Mouse (Mus musculus): ENCODE results near the gene Ypel2.
"Not testable (repeated sequence)": the region's sequence is repeated elsewhere in the genome, so short reads cannot be mapped to it uniquely, and the experiment has no call there.

Gene Ypel2

DNA sequence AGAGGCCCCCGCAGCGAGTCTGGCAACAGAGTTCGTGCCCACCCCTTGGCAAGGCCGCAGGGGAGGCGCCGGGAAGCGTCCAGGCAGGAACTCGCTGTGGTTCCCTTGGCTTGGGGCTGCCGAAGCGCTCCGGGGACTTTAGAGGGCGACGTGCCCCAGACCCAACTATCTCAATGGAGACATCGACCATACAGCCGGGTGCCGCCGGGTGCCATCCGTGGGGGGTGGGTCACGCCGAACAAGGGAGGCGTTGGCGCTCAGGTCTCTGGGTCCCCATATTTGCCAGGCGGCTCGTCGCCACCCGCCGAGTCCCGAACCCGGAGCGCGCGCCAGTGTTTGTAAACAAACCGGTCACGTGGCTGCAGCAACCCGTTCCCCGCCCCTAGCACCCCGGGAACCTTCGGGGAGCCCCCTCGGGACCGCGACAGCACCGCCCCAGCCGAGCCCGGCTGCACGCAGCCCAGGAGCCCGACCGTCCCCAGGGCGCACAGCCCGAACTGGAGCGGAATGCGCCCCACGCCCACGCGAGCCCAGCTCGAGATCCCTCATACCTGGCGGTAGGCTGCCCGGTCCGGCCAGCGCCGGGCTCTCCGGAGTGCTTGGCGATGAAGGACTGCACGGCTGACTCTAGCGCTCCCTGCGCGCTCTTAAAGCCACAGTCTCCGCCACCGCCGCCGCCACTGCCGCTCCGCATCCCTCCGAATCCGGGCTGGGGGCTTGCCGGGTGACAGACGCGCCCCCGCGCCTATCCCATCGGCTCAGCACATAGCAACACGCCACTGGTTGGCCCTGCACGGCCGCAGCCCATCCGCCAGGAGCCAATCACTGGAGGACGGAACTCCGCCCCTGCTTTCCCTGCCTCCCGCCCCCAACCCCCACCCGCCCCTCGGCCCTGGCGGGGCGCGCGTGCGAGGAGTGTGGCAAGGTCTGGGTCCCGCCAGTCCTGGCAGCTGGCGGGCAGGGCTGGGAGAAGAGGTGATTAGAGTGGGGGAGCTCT, at the start of gene Ypel2:
TSS of gene Ypel2 (minus strand) at position 667 of the 997 bp plus-strand sequence.
- DNase-seq (ENCODE audit: low spot score in 2 of 2): peak; percentile 87 to 91

DNA sequence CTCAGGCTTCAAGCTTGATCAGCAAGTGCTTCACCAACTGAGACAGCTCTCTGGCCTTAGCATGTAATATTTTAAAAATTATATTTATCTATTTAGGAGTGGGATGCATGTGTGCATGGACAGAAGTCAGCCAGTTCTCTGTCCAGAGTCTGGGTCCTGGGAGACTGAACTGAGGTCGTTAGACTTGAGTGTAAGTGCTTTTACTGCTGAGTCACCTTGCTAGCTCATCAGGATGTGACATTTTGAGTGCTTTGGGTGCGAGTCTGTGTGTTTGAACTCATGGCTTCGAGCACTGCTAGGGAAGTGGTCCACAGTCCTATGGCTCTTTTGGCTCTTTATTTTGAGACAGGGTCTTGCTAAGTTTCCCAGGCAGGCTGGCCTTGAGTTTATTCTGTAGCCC, 49.5 kb upstream of the Ypel2 start:
- no peak for DNase-seq (ENCODE audit: low spot score in 2 of 2)

DNA sequence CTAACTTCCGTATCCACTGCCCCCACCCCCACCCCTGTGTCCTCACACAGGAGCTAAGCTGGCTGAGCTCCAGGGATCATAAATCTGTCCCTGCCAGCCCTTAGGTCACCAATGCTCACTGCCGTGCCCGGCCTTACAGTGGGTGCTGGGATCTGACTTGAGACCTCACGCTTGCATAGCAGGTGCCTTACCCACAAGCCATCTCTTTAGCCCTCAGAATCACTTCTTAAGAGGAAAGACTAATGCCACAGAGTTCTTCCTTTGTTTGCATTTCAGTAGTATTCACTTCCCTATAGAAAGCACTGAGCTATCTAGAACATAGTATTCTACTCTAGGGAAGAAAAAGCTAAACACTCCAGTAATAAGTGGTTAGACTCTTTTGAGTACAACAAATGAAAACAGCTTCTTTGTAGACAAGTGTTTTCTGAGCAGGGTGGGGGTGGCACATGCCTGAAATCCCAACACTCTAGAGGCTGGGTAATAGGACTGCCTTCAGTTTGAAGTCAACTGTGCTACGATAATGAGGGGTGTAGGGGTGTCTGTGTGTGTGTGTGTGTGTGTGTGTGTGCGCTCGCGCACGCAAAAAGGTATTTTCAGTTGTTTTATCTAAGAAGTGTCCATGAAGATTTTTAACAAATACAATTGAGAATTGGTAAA, 45.9 kb upstream of the Ypel2 start:
- peak; percentile 18 to 38 for DNase-seq (ENCODE audit: low spot score in 2 of 2)

DNA sequence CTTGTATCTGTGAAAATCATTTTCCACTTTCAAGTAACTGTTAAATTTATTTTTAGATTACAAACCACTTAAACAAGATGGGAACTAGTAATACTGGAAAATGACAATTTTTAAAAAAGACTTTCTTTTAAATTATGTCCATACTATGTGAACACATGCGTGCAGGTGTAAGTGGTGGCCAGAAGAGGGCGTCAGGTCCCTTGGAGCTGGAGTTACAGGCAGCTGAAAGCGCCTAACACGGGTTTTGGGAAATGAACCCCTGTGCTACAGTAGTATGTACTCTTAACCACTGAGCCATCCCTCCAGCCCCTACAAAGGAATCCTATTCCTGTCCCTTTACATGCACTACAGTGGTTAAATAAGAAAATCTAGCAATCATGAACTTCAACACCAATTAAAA, 42.7 kb upstream of the Ypel2 start:
- DNase-seq (ENCODE audit: low spot score in 2 of 2): no peak

DNA sequence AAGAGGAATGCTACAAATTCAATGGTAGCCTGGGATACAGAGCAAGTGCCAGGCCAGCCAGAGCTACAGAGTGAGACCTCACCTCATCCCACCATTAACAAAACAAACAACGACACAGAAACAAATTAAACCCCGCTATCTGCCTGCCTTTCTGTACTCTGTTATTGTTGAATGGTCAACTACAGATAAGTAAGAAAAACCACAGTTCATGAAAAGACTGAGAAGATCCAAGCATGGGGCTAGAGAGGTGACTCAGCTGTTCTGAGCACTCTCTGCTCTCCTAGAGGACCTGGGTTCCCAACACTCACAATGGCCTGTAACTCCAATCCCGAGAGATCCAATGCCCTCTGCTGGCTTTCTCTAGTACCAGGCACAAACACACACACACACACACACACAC, 34.7 kb upstream of the Ypel2 start:
- no peak for DNase-seq (ENCODE audit: low spot score in 2 of 2)

DNA sequence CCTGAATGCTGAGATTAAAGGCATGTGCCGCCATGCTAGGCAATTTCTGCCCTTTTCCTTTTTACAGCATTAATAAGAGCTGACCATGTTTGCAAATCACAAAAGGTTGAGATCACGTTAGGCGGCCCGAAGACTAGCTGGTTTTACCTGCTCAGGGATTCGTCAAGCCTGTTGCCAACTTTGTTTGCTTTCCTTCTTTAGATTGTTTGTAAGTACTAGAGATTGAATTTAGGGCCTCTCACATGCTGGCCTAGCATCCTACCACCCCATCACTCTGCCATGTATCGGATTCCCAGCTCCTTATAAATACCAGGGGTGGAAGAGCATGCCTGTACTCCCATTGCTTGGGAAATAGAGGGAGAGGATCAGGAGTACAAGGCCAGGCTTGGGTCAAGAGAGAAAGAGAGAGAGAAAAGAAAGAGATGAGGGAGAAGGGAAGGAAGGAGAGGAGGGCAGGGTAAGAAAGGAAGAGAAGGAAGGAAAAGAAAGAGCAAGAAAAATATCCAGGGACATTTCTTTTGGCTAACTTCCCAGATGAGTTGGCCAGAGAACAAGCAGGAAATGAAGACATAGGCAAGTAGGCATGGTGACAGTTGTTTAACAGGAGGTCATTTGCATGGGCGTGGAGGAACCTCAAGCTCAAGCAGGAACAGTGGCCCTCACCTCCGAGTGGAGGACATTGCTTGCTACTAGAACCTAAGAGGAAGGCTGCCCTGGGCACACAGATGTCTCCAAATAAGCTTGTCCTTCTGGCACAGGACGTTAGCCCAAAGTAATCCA, 32.8 kb upstream of the Ypel2 start:
- peak in 1 of 2 experiments; percentile 2 for DNase-seq (ENCODE audit: low spot score in 2 of 2)

DNA sequence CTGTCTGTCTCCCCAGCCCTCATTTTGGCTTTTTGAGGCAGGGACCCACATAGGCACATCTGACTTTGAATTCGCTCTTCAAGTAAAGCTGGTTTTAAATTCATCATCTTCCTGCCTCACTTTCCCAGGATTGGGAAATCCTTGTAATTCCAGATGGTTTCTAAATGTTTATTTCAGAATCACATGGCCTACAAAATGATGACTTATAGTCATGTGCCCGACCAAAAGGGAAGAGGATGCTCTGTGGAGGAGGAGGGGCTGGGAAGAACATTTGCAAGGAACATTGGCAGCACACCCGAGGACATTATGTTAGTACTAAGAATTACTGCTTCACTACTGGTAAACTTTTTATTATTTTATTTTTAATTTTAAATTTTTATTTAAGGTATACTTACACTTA, 31.8 kb upstream of the Ypel2 start:
- DNase-seq (ENCODE audit: low spot score in 2 of 2): no peak

DNA sequence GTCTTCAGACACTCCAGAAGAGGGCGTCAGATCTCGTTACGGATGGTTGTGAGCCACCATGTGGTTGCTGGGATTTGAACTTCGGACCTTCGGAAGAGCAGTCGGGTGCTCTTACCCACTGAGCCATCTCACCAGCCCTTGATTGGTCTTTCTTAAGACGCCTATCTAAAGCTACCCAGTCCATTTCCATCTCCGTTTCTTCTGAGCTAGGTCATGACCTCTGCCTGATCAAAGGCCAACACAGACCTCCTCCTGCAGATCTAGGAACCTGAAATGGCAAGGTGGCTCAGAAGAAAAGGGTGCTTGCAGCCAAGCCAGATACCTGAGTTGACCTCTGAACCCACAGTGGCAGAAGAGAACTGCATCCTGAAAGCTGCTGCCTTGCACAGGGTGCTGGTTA, 29.7 kb upstream of the Ypel2 start:
- DNase-seq (ENCODE audit: low spot score in 2 of 2): not testable (repeated sequence)

DNA sequence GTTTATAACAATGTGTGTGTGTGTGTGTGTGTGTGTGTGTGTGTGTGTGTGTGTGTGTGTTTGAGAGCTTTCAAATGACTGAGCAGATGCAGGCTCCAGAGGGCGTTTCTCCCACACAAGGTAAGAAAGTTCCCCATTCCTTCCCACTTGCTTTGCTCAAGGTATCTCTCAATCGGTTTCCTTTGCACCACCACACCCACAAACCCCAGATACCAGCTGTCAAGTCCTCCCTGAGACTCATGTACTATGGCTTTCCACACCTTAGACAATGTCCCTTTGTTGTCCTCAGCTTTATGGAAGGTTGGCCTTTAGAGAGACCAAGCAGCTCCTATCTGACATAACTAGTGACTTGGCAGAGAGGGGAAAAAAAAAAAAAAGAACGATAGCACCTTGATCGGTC, 29.3 kb upstream of the Ypel2 start:
- DNase-seq (ENCODE audit: low spot score in 2 of 2): no peak

DNA sequence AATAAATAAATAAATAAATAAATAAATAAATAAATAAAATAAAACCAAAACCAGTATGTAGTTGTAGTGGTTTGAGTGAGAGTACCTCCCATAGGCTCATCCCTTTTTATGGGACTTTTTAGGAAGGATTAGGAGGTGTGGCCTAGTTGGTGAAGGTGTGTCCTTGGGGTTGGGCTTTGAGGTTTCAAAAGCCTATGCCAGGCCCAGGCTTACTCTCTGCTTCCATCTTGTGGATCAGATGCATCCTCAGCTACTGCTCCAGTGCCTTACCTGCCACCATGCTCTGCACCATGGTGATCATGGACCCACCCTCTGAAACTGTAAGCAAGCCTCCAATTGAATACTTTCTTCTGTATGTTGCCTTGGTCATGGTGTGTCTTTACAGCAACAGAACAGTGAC, 28.0 kb upstream of the Ypel2 start:
- DNase-seq (ENCODE audit: low spot score in 2 of 2): no peak

DNA sequence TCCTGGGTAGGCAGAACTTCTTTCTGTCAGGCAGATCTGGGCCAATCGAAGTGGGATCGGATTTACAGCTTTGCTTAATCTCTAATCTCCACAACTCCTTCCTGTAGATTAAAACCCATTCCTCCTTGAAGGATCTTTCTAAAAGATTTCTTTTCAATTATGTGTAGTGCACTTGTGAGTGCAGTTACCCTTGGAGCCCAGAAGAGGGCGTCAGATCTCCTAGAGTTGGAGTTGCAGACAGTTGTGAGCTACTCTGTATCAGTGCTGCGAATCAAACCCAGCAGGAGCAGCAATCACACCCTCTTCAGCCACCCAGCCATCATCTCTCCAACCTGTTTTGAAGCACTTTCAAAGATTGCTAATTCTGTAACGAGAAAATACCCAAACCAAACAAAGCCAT, 26.9 kb upstream of the Ypel2 start:
- DNase-seq (ENCODE audit: low spot score in 2 of 2): no peak

DNA sequence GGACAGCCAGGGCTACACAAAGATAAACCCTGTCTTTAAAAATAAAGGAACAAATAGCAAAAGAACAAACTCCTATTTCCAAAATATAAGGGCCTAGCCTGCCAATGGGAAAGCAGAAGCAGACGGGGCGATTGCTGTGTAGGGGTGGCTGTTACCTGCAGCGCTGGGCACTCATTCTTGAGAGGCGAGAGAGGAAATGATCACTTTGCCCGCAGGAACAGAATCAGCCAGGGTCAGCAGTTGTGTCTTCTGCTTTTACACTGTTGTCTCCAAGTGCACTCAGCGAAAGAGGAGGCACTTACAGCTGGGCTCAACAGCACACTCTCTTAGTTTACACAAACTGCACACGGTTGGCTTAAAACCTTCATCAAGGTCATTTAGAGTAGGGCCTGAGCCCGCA, 25.9 kb upstream of the Ypel2 start:
- DNase-seq (ENCODE audit: low spot score in 2 of 2): peak in 1 of 2 experiments; percentile 3

DNA sequence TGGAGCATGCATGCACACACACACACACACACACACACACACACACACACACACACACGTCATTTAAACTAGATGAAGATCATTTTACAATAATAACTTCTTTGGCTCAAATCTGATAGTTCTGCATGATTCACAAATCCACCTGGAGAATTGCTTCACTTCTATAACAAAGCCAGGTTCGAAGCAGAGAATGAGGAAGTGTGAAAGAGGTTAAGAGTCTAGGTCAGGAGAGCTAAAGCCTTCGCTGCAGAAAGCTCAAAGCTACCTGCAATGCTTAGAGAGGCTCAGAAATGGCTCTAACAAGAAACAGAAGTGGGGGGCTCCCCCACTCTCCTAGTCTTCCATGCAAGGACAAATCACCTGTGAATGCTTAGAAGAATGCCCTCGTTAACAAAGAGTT, 24.6 kb upstream of the Ypel2 start:
- DNase-seq (ENCODE audit: low spot score in 2 of 2): no peak

DNA sequence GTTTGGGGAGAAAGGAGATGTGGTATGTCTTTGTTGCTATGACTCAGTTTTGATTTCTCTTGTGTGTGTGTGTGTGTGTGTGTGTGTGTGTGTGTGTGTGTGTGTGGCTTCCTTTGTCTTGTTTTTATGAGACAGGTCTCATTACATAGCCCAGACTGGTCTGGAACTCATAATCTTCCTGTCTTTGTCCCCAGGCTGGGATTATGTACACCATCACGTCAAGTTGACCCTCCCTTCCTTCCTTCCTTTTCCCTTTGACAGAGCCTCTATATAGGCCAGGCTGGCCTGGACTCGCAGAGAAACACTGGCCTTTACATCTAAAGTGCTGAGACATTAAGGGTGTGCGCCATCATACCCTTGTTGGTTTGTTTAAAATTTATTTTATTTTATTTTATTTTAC, 22.2 kb upstream of the Ypel2 start:
- DNase-seq (ENCODE audit: low spot score in 2 of 2): no peak

DNA sequence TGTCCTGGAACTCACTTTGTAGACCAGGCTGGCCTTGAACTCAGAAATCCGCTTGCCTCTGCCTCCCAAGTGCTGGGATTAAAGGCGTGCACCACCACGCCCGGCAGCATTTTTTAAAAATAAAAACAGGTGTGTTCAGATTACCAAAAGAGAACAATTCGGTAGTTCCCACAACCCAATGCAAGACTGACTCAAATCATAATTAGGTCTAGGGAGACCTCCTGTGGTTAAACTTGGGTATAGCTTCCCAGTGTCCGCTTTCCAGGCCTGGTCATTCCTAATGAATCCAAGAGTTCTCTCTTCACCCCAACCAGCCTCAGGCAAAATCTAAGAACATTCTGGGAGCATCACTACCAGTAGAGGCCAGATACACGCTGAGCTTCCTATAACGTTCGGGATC, 17.0 kb upstream of the Ypel2 start:
- DNase-seq (ENCODE audit: low spot score in 2 of 2): peak in 1 of 2 experiments; percentile 22

DNA sequence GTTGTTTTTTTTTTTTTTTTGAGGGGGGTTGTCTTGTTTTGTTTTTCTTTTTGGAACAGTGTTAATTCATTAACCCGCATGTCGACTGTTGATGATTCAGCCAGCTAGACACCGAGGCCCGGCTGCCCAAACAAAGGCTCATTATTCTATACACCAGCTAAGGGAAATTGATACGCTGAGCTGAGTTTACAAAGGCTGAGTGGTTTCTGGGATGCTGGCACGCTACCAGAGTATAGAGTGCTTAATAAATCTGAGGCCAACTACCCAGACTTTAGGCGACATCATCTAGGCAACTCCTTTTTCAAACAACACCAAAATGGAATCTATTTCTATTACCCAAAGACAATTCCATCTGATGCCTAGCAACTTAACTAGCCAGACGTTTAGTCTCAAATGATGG, 13.9 kb upstream of the Ypel2 start:
- no peak for DNase-seq (ENCODE audit: low spot score in 2 of 2)

DNA sequence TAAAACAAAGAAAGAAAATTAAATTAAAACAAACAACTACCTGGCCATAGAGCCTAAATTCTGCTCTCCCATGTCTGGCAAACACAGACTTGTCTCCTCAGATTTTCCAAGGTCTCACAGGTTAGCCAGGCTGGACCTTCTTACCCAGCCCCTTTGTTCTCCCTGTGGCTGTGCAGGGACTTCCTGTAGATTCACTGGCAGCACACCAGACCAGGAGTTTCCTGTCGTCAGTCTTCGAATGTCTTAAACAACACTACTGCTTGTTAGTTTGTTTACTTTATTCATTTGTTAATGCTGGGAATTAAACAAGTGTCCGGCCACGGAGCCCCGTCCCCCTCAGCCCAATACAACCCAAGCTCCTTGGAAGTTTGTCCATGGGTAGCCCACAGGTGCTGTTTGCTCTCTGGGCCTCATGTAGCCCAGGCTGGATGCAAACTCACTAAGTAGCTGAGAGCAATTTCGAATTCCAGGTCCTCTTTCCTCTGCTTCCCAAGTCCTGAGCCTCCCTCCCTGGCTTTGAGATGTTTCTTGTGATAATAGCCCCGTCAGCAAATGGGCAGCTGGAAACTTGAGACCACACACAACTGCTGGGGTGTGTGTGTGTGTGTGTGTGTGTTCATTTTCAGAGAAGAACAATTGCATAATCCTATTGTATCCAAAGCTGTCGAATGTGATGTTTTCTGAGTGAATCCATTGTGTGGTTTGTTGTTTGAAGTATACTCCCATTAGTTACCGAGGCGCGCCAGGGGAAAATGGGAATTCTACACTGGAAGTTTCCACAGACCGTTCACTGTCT, 11.7 kb upstream of the Ypel2 start:
- DNase-seq (ENCODE audit: low spot score in 2 of 2): no peak

DNA sequence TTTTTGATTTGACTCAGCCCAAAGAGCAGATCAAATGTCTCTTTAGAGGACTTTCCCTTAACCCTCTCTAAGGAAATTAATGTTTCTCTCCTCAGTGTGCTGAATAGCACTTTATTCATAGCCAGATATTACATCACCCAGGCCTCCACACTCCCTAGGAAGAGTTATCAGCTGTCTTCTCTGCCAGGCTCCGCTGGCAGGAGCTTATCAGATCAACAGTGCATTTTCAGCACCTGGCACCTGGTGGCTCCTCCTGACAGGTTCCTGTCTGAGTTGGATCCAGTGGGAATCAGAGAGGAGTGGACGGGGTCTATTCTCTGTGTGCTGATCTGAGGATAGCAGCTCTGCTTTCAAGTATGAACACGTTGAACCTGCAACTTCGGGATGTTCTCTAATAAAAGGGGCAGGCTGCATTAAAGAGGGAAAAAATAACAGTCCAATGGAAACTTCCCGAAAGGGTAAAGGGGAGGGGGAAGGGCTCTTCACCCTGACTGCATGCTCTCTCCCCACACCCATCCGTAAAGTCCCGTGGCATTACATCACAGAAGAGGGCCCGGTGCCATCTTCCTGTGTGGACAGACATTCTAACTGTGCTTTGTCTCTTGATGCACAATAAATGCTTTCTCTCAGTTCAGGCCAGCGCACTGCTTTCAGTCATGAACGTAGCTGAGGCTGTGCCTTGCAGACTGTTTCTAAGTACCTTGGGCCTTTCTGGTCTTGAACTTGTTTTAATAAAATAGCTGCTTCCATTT, 8.7 kb upstream of the Ypel2 start:
- DNase-seq (ENCODE audit: low spot score in 2 of 2): no peak

DNA sequence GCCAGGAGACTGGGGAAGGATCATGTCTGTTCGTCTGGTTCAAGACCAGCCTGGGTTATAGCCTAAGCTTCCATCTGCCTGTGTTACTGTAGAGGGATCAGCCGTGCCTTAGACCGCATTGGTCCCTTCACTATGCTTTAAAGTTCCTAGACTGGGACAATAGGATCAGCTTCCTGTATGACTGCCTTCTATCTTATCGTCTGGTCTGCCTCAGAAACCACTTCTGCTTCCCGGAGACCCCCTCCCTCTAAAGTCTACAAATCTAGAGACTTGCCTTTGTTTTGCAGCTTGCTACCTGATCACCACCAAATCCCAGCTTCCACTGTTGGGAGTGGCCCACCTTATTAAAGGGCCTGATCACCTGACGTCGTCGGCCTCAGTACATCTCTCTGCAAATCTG, 7.7 kb upstream of the Ypel2 start:
- no peak for DNase-seq (ENCODE audit: low spot score in 2 of 2)

DNA sequence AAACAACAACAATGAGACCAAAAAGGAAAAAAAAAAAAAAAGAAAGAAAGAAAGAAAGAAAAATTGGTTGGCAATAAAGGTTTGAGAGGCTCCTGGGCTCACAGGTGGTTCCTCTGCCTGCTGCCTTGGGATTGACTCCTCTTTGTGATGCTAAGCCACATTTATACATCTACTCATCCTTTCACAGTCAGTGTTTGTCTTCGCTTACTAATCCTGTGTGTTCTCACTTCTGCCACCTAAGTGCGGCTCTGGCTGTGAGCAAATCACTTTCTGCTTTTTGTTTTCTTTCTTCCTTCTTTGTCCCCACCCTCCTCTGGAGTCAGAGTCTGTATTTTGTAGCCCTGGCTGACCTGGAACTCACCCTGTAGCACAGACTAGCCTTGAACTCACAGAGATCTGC, 2.8 kb upstream of the Ypel2 start:
- DNase-seq (ENCODE audit: low spot score in 2 of 2): no peak
